In genomic region chr6:108453618-108454017, GRCm38 (mm10) we compare ENCODE assay signal across 24 mouse cellular contexts.
DNase-seq lines count a peak whose midpoint lies in the region; TF ChIP-seq lines count a peak whose summit lies in the region.
"Had no signal": no experiment of that assay in that cellular context is flagged by ENCODE, and none has a peak within 500 bp of the region (broad histone marks: within the 10 kb centered on the region; RNA-seq: fewer than 3 reads in every experiment).

No protein-coding gene starts in this region.

- no peaks in the 10 kb centered on the region for H3K27me3 ChIP-seq in heart, embryonic 10.5 days (ENCODE audit: insufficient read depth, poor library complexity, severe bottlenecking)
- H3K27me3 ChIP-seq: CH12.LX; embryonic facial prominence, embryonic 12.5 days; heart, embryonic 15.5 days; megakaryocyte, embryonic 14.5 days had no signal

- intact Hi-C loops in left cerebral cortex, adult 2 months (cut with DNase I) = no loop called here

- H3K4me3 ChIP-seq in heart, embryonic 10.5 days = no peak overlapping the region
- no peak overlapping the region for H3K4me3 ChIP-seq in left cerebral cortex, adult 2 months
- H3K4me3 ChIP-seq in olfactory bulb, adult 2 months (ENCODE audit: insufficient read depth, low read depth, low read length) = no peak overlapping the region
- H3K4me3 ChIP-seq: embryonic facial prominence, embryonic 12.5 days; heart, embryonic 15.5 days; hindbrain, embryonic 12.5 days; megakaryocyte, embryonic 14.5 days had no signal

- 86% methylated on average over 5 of the region's 5 CpGs for WGBS in heart, embryonic 10.5 days
- WGBS in olfactory bulb, adult 2 months = 82% methylated on average over 5 of the region's 5 CpGs

- TF ChIP-seq POLR2A in olfactory bulb, adult 2 months (IDR thresholded peaks at IDR 0.05; ENCODE audit: insufficient read depth, low read depth, low read length) = no peak

- H3K4me1 ChIP-seq in heart, embryonic 10.5 days = peaks cover 41% of the 10 kb centered on the region
- H3K4me1 ChIP-seq in olfactory bulb, adult 2 months (ENCODE audit: control insufficient read depth, insufficient read depth, low read length) = peaks cover 33% of the 10 kb centered on the region

- H3K36me3 ChIP-seq in heart, embryonic 10.5 days = no peaks in the 10 kb centered on the region
- H3K36me3 ChIP-seq: embryonic facial prominence, embryonic 12.5 days; heart, embryonic 15.5 days; hindbrain, embryonic 12.5 days had no signal

- H3K9me3 ChIP-seq in heart, embryonic 10.5 days = no peaks in the 10 kb centered on the region
- H3K9me3 ChIP-seq: embryonic facial prominence, embryonic 12.5 days; heart, embryonic 15.5 days; hindbrain, embryonic 12.5 days; megakaryocyte, embryonic 14.5 days had no signal

- peak; percentile 28 for DNase-seq in heart, embryonic 10.5 days (ENCODE audit: low spot score)
- DNase-seq in heart, adult 18-20 months = no peak
- DNase-seq in left cerebral cortex, adult 2 months (ENCODE audit: extremely low spot score in 1 of 2, low spot score in 2 of 2) = no peak
- no peak for DNase-seq in left cerebral cortex, adult 9 months (ENCODE audit: low spot score in 2 of 2)
- peak; percentile 26 for DNase-seq in CD4-positive helper T cell, adult 2 months (ENCODE audit: low read depth, low spot score)
- no peak for DNase-seq in urinary bladder, adult 18-20 months (ENCODE audit: low spot score in 2 of 2)
- DNase-seq: adrenal gland, adult 8-10 months; cerebellum, adult 9-10 months; cerebellum, postnatal 36 days; embryo, embryonic 11 days; kidney, adult 11 months; kidney, postnatal 36 days; liver; lung, adult 18-20 months; lung, postnatal 4 days; thymus, adult 18-20 months; thymus, postnatal 25 days had no signal

- TF ChIP-seq CTCF in left cerebral cortex, adult 2 months (IDR thresholded peaks at IDR 0.05) = no peak
- TF ChIP-seq CTCF in olfactory bulb, adult 2 months (IDR thresholded peaks at IDR 0.05; ENCODE audit: insufficient read depth, low read depth, low read length) = no peak

- H3K27ac ChIP-seq in heart, embryonic 10.5 days = no peak overlapping the region
- H3K27ac ChIP-seq in left cerebral cortex, adult 2 months = peak overlapping the region; percentile 78
- peak overlapping the region; percentile 65 for H3K27ac ChIP-seq in olfactory bulb, adult 2 months (ENCODE audit: insufficient read depth, low read depth, low read length)
- H3K27ac ChIP-seq: embryonic facial prominence, embryonic 12.5 days; heart, embryonic 15.5 days; hindbrain, embryonic 12.5 days; stomach, postnatal 0 days had no signal

Comparison
In these comparisons a context has a peak if more than half of its experiments do, and no peak if none do; other contexts are left out.
1. DNase-seq: peak in heart, embryonic 10.5 days (single experiment) and CD4-positive helper T cell, adult 2 months (single experiment); none in heart, adult 18-20 months (0 of 2), left cerebral cortex, adult 2 months (0 of 2), left cerebral cortex, adult 9 months (0 of 2) and urinary bladder, adult 18-20 months (0 of 2).